Mouse (Mus musculus): ENCODE measurements around the gene Dennd6b. TPM values are rescaled to one million over a fixed set of nuclear protein-coding genes. Genes with fewer than 3 reads are reported as not detected.

The Dennd6b gene
- polyA plus RNA-seq (2016; fragmentation: Nextera tagmentation; extraction: Ambion mirVana): 23.1 and 23.5 TPM in 2 replicates

DNA sequence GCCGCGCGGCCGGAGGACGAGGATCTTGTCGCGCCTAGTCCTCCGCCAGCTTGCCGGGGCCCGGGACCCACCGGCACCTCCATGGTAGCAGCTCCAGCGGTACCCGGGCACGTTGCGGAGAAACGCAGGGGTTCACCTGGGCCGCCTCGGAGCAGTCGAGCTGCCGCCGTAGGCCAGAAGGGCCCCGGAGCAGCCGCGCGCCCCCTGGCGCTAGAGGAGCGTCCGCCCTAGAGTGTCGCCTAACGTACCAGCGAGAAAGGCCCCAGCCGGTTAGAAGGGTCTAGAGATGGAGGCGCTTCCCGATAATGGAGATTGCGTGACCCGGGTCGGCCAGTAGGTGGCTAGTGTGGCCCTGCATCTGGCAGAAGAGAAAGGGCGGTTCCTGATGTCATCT, at the start of gene Dennd6b:
Gene Dennd6b, minus strand, starts transcription at position 184 of the 394 bp plus-strand sequence.
- H3K27me3 ChIP-seq (ENCODE audit: insufficient read depth, poor library complexity, severe bottlenecking): no peaks in the 10 kb centered on the region
- no peaks in the 10 kb centered on the region for H3K9me3 ChIP-seq
- peak within 1 kb of the TSS; percentile 99 for H3K4me3 ChIP-seq
- WGBS: under 1% methylated on average over 38 of the region's 38 CpGs
- peak; percentile 98 for DNase-seq (ENCODE audit: low spot score)
- H3K36me3 ChIP-seq: 0 out of 2 replicates have a peak, but pooled peaks cover 3% of the 10 kb centered on the region
- H3K4me1 ChIP-seq: peaks cover 23% of the 10 kb centered on the region
- H3K27ac ChIP-seq: peak within 1 kb of the TSS; percentile 100

DNA sequence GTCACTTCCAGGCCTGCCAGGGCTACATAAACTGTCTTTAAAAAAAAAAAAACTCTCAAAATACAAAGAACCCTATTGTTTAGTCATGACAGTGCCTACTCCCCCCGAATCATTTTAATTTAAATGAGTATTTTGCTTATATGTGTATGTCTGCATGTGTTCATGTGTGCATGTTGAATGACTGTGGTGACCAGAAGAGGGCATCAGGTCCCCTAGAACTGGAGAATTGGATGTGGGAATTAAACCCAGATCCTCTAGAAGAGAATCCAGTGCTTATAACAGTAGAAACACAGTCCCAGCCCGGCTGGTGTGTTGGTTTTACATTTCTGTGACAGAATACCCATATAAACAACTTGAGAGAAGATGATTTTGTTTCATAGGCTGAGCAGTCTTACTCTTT, 44.7 kb upstream of the Dennd6b start:
- H3K27me3 ChIP-seq (ENCODE audit: insufficient read depth, poor library complexity, severe bottlenecking): no peaks in the 10 kb centered on the region
- H3K9me3 ChIP-seq: no peaks in the 10 kb centered on the region
- DNase-seq (ENCODE audit: low spot score): no peak
- no peak overlapping the region for H3K27ac ChIP-seq
- H3K4me1 ChIP-seq: 0 out of 2 replicates have a peak, but pooled peaks cover 3% of the 10 kb centered on the region
- peaks cover 24% of the 10 kb centered on the region for H3K36me3 ChIP-seq
- WGBS: 81% methylated on average over 2 of the region's 2 CpGs
- H3K4me3 ChIP-seq: no peak overlapping the region

DNA sequence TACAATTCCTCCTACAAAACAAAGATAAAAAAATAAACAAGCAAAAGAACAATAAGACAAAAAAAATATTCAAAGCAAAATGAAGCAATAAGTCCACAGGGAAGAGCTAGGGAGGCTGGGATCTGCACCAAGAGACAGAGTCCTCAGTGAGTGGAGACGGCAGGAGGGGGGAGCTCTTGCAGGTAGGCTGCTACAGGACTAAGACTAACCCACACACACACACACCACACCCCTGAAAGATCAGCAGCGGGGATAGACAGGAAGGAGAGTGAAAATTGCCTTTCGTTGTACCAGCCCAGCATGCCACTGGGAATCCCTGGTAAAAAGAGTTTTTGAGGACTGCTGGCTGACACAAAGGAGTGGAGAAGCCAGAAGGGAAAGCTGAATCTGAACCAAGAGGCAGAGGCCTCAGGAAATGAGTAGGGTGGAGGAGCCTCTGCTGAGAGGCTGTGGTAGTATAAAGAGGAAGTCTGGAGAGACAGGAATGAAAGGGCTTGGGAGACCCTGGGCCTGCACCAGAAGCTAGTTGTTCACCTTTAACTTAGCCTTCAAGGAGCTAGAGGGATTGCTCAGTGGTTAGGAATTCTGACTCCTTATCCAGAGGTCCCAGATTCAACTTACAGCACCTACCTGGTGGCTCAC, 43.6 kb upstream of the Dennd6b start:
- Histone ChIP-seq H3K36me3 (peaks cover 24% of the 10 kb centered on the region), H3K4me1 (0 out of 2 replicates have a peak, but pooled peaks cover 3% of the 10 kb centered on the region), H3K9me3 (no peaks in the 10 kb centered on the region), H3K27me3 (ENCODE audit: insufficient read depth, poor library complexity, severe bottlenecking) (no peaks in the 10 kb centered on the region), H3K4me3 (no peak overlapping the region), H3K27ac (peak overlapping the region; percentile 65)
- no peak for DNase-seq (ENCODE audit: low spot score)
- WGBS: 48% methylated on average over 3 of the region's 3 CpGs

DNA sequence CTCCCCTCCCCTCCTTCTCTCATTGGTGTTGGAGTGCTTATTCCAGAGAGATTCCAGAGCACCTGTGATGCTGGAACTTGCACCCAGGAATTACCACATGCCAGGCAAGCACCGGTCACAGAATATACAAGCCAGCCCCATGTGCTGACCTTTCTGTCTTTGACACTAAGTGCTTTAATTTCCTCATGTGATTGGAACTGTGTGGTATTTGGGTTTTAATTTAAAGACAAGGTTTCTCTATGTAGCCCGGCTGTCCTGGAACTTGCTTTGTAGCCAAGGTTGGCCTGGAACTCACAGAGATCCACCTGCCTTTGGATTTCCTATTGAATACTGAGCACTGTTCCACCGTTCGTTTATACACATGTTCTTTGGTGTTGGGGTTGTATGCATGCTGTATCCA, 37.8 kb upstream of the Dennd6b start:
- WGBS: 84% methylated on average over 4 of the region's 4 CpGs
- H3K27ac ChIP-seq: no peak overlapping the region
- no peak overlapping the region for H3K4me3 ChIP-seq
- no peaks in the 10 kb centered on the region for H3K27me3 ChIP-seq (ENCODE audit: insufficient read depth, poor library complexity, severe bottlenecking)
- DNase-seq (ENCODE audit: low spot score): no peak
- H3K4me1 ChIP-seq: no peaks in the 10 kb centered on the region
- peaks cover 7% of the 10 kb centered on the region for H3K36me3 ChIP-seq
- no peaks in the 10 kb centered on the region for H3K9me3 ChIP-seq

DNA sequence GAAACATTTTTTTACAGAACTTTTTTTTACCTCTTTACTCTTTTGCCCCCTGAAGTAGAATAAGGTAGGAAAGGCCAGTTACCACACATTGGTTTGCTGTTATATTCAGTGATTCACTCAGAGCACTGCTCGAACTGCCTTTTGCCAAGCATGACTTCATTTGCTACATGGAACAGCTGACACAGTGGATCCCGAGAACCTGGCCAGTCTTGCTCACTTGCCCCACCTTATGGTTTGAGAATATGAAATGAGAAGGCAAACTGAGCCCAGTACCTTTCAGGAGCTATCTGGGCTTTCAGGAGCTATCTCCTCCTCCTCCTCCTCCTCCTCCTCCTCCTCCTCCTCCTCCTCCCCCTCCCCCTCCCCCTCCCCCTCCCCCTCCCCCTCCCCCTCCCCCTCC, 37.3 kb upstream of the Dennd6b start:
- no peaks in the 10 kb centered on the region for H3K4me1 ChIP-seq
- no peaks in the 10 kb centered on the region for H3K27me3 ChIP-seq (ENCODE audit: insufficient read depth, poor library complexity, severe bottlenecking)
- H3K27ac ChIP-seq: no peak overlapping the region
- 58% methylated on average over 2 of the region's 2 CpGs for WGBS
- DNase-seq (ENCODE audit: low spot score): no peak
- no peak overlapping the region for H3K4me3 ChIP-seq
- H3K36me3 ChIP-seq: peaks cover 7% of the 10 kb centered on the region
- no peaks in the 10 kb centered on the region for H3K9me3 ChIP-seq

DNA sequence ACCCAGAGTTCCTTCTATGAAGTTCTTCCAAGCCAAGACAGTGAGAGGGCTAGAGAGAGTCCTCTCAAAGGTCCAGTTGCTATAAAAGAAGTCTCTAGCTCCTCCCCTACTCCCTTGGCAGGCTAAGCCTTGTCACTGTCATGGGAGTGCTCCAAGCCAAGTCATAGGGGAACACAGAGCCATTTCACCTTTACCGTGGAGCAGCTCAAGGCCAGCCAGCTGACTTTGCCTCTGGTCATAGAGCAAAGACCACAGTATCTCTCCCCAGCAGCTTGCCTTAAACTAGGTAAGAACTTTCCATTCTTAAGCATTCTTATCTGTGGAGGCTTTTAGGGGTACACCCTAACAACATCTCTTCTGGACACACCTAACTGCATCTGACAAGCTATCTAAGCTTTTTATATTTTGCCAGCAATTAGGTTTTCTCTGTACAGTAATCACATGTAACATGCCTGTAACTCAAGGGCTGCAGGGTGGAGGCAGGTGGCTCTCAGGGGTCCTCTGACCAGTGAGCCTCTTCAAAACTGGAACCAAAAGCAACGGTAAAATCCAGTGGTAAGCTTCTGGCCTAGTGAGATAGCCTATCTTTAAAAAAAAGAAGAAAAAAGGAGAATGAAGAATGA, 19.4 kb upstream of the Dennd6b start:
- no peak for DNase-seq (ENCODE audit: low spot score)
- H3K4me1 ChIP-seq: peaks cover 15% of the 10 kb centered on the region
- no peaks in the 10 kb centered on the region for H3K9me3 ChIP-seq
- peak overlapping the region; percentile 29; the same call in 1 of the 2 replicates for H3K27ac ChIP-seq
- peaks cover 16% of the 10 kb centered on the region for H3K36me3 ChIP-seq
- WGBS: 78% methylated on average over 2 of the region's 2 CpGs
- no peak overlapping the region for H3K4me3 ChIP-seq
- H3K27me3 ChIP-seq (ENCODE audit: insufficient read depth, poor library complexity, severe bottlenecking): no peaks in the 10 kb centered on the region

DNA sequence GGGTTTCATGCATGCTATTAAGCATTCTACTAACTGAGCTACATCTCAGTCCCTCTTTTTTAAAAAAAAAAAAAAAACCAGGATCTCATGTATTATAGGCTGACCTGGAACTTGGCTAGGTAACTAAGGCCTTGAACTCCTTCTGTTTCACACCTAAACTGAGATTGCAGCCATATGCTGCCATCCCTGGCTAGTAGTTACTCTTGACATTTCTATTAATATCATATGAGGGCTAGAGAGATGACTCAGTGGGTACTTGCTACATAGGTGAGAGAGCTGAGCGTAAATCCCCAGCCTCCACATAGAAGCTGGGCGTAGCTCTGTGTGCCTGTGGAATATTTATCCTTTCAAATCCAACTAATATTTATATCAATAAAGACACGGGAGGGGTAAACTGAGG, 18.7 kb upstream of the Dennd6b start:
- Histone ChIP-seq H3K4me1 (peaks cover 19% of the 10 kb centered on the region), H3K36me3 (peaks cover 16% of the 10 kb centered on the region), H3K27ac (peak overlapping the region; percentile 29; the same call in 1 of the 2 replicates), H3K27me3 (ENCODE audit: insufficient read depth, poor library complexity, severe bottlenecking) (no peaks in the 10 kb centered on the region), H3K4me3 (no peak overlapping the region), H3K9me3 (no peaks in the 10 kb centered on the region)
- no peak for DNase-seq (ENCODE audit: low spot score)
- 88% methylated on average over 3 of the region's 3 CpGs for WGBS

DNA sequence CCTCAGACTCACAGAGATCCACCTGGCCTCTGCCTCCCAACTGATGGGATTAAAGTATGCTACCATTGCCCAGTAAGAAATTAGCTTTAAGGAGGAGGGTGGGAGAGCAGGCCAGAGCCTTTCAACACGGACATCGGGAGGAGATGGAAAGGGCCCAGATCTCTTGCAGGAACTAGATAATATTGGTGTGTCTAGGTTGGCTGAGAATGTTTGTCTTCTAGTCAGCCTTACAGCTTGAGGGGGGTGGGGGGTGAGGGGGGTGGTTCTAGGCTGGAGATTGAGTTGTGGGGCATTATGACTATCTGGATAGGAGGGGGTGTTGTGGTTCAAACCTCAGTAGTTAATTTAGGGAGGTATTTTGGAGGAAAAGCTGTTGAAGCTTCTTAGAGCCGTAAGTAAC, 17.2 kb upstream of the Dennd6b start:
- Histone ChIP-seq H3K36me3 (peaks cover 16% of the 10 kb centered on the region), H3K27ac (no peak overlapping the region), H3K4me3 (no peak overlapping the region), H3K9me3 (no peaks in the 10 kb centered on the region), H3K4me1 (peaks cover 19% of the 10 kb centered on the region), H3K27me3 (ENCODE audit: insufficient read depth, poor library complexity, severe bottlenecking) (no peaks in the 10 kb centered on the region)
- WGBS: 79% methylated on average over 3 of the region's 3 CpGs
- DNase-seq (ENCODE audit: low spot score): no peak

DNA sequence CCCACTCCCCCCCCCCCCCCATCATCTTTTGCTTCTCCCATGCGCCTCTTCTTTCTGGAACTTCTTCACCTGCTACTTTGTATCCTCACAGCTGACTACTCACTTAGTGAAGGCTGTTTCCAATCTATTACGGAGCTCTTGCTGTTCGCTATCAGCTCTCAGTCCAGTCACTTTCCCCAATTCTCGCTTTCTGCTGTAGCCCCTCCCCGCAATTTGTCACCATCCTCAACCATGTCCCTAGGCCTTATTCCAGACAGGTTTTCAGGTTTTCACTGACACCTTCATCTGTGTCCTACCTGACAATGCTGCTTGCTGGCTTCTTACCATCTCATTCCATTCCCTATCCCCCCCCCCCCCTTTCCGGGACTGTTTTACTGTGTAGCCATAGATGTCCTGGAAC, 16.2 kb upstream of the Dennd6b start:
- Histone ChIP-seq H3K4me3 (peak overlapping the region; percentile 94), H3K27me3 (ENCODE audit: insufficient read depth, poor library complexity, severe bottlenecking) (no peaks in the 10 kb centered on the region), H3K27ac (0 out of 2 replicates have a peak overlapping the region, but pooled peaks have one; percentile 97), H3K4me1 (peaks cover 19% of the 10 kb centered on the region), H3K36me3 (peaks cover 16% of the 10 kb centered on the region), H3K9me3 (no peaks in the 10 kb centered on the region)
- WGBS: 51% methylated on average over 6 of the region's 6 CpGs
- no peak for DNase-seq (ENCODE audit: low spot score)

DNA sequence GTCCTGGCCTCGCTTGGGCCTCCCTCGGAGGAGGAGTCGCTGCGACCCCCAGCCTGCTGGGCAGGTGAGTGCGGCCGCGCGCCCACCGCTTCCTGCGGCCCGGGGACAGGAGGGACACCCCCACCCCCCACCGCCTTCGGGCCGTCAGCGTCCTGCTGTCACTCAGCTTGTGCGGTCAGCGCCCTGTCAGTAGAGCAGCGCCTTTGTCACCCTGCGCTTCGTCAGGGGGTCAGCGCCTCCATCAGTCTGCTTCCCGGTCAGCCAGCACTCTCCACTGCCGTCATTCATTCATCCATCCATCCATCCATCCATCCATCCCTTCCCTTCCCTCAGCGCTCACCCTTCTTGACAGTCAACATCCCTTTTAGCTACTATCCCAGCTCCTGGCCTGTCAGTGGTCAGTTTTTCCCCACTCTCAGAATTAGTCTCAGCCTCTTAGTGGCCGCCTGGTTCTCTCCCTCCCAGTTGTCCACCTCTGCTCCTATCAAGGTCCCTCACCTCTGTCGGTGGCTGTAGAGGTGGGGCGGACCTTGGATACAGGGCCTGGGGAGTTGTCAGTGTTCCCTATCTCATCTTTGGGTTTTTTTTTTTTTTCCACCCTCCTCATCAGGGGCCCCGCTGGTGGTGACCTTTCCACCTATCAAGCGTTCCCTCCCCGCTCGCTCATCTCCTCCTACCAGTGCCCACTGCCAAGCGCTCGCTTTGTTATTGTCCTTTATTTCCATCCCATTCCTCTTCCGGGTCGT, 15.6 kb upstream of the Dennd6b start:
- 3% methylated on average over 35 of the region's 35 CpGs for WGBS
- DNase-seq (ENCODE audit: low spot score): peak; percentile 82
- H3K4me3 ChIP-seq: peak overlapping the region; percentile 94

DNA sequence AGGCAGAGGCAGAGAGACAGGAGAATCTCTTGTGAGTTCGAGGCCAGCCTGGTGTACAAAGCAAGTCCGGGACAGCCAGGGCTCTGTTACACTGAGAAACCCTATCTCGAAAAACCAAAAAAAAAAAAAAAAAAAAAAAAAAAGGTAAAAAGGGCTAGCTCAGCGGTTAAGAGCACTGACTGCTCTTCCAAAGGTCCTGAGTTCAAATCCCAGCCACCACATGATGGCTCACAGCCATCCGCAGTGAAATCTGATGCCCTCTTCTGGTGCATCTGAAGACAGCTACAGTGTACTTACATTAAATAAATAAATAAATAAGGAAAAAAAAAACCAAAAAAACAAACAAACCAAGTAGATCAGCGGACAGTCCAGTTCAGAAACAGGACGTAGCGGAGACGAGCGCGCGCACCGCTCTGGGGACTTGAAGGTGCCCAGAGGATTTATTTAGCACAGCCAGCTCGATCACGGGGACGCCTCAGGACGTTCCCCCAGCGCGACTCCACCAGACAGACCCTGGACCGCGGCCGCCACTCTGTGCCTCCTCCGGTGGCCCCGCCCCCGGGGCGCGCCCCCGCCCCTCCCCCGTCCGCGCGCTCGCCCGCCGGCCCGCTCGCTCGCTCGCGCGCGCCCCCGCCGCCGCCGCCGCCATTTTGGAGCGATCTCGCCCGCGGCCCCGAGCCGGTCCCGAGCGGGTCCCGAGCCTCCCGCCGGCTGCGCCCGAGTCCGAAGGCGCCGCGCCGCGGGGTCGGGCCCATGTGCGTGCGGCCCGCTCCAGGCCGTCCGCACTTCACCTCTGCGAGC, 14.8 kb upstream of the Dennd6b start, which contains the start of gene Ppp6r2:
Gene Ppp6r2, plus strand, starts transcription at position 639 of the 801 bp plus-strand sequence.
- H3K9me3 ChIP-seq: no peaks in the 10 kb centered on the region
- WGBS: 3% methylated on average over 68 of the region's 73 CpGs
- H3K27ac ChIP-seq: peak within 1 kb of the TSS; percentile 97
- peaks cover 19% of the 10 kb centered on the region for H3K4me1 ChIP-seq
- DNase-seq (ENCODE audit: low spot score): peak; percentile 92
- H3K4me3 ChIP-seq: peak within 1 kb of the TSS; percentile 94
- H3K27me3 ChIP-seq (ENCODE audit: insufficient read depth, poor library complexity, severe bottlenecking): no peaks in the 10 kb centered on the region
- peaks cover 8% of the 10 kb centered on the region for H3K36me3 ChIP-seq

More for the DNA sequence above, 15.6 kb upstream of the Dennd6b start:
- H3K27ac ChIP-seq: peak overlapping the region; percentile 97
- H3K27me3 ChIP-seq (ENCODE audit: insufficient read depth, poor library complexity, severe bottlenecking): no peaks in the 10 kb centered on the region
- H3K4me1 ChIP-seq: peaks cover 19% of the 10 kb centered on the region
- no peaks in the 10 kb centered on the region for H3K9me3 ChIP-seq
- H3K36me3 ChIP-seq: peaks cover 16% of the 10 kb centered on the region
